12 mouse cellular contexts compared by ENCODE assay signal in the genomic region with DNA sequence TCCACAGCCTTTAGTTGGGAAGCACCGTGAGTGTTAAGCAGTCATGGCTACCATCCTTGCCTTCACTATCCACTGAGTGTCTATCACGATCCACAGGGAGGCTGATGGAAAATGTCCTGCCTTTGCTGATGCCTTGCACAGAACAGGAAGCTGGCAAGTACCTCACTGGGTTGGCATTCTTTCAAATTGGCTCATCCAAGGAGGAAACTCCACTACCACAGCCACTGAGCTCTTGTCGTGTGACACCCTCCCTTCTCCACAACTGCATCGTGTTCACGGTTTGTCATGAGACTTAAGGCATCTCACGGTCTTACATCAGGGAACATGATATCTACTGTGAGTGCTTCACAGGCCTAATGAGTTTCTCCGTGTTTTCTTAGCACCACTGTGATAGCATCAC. TPM values are rescaled to one million over a fixed set of nuclear protein-coding genes. Genes with fewer than 3 reads are reported as not detected.
DNase-seq lines count a peak whose midpoint lies in the region; ATAC-seq and TF ChIP-seq lines count a peak whose summit lies in the region.
"Had no signal": no experiment of that assay in that cellular context is flagged by ENCODE, and none has a peak within 500 bp of the region (broad histone marks: within the 10 kb centered on the region; RNA-seq: fewer than 3 reads in every experiment).

No protein-coding gene starts in this region.

- no peak for TF ChIP-seq EP300 in liver, postnatal 0 days (IDR thresholded peaks at IDR 0.05; ENCODE audit: low read depth)

- no peak overlapping the region for H3K4me2 ChIP-seq in liver, postnatal 0 days (ENCODE audit: low read depth, low read length)
- H3K4me2 ChIP-seq: hindbrain, embryonic 12.5 days had no signal

- no peaks in the 10 kb centered on the region for H3K4me1 ChIP-seq in liver, adult 2 months (ENCODE audit: control insufficient read depth, insufficient read depth, low read length)
- peaks cover 2% of the 10 kb centered on the region; the same call in 1 of the 2 replicates for H3K4me1 ChIP-seq in liver, postnatal 0 days (ENCODE audit: insufficient read depth)
- H3K4me1 ChIP-seq: hindbrain, embryonic 12.5 days had no signal

- H3K9ac ChIP-seq in liver, adult 2 months (ENCODE audit: low read depth, low read length), result no peak overlapping the region
- H3K9ac ChIP-seq in liver, postnatal 0 days (replicated peaks), result no peak overlapping the region
- H3K9ac ChIP-seq: hindbrain, embryonic 12.5 days; liver, embryonic 14.5 days had no signal

- no peaks in the 10 kb centered on the region for H3K27me3 ChIP-seq in liver, adult 2 months (ENCODE audit: control insufficient read depth, insufficient read depth, low read length)
- H3K27me3 ChIP-seq in liver, postnatal 0 days (ENCODE audit: insufficient read depth, low read length), result no peaks in the 10 kb centered on the region
- H3K27me3 ChIP-seq: hindbrain, embryonic 12.5 days had no signal

- H3K9me3 ChIP-seq in liver, postnatal 0 days (ENCODE audit: low read length), result no peaks in the 10 kb centered on the region
- H3K9me3 ChIP-seq: hindbrain, embryonic 12.5 days had no signal

- no peak for TF ChIP-seq POLR2A in liver, adult 2 months (IDR thresholded peaks at IDR 0.05; ENCODE audit: extremely low read depth, insufficient read depth, low read length)

- no peak overlapping the region for H3K27ac ChIP-seq in liver, adult 2 months (replicated peaks; ENCODE audit: insufficient read depth, low read depth, low read length)
- H3K27ac ChIP-seq in liver, postnatal 0 days (ENCODE audit: low read depth), result no peak overlapping the region
- H3K27ac ChIP-seq: hindbrain, embryonic 12.5 days; left cerebral cortex, adult 2 months; liver, embryonic 14.5 days had no signal

- no peak overlapping the region for H3K4me3 ChIP-seq in liver, adult 2 months (ENCODE audit: insufficient read depth, low read depth, low read length)
- no peak overlapping the region for H3K4me3 ChIP-seq in liver, postnatal 0 days (ENCODE audit: low read depth, low read length)
- H3K4me3 ChIP-seq: hindbrain, embryonic 12.5 days; left cerebral cortex, adult 2 months had no signal

- H3K79me2 ChIP-seq in liver, adult 2 months (ENCODE audit: control insufficient read depth, insufficient read depth, low read length), result no peaks in the 10 kb centered on the region

- peak; percentile 12 for DNase-seq in gastrocnemius, postnatal 10 days
- no peak for DNase-seq in gastrocnemius, postnatal 4 days (ENCODE audit: low spot score in 2 of 2)
- peak; percentile 20 for DNase-seq in liver, adult 2 months (ENCODE audit: extremely low read depth, low read depth, low spot score)
- DNase-seq in liver, postnatal 0 days, result no peak
- peak; percentile 33 for DNase-seq in heart, postnatal 4 days
- DNase-seq in layer of hippocampus, adult 8-10 months (ENCODE audit: low spot score in 2 of 2), result no peak
- DNase-seq in layer of hippocampus, postnatal 14 days (ENCODE audit: low spot score in 2 of 2), result no peak
- DNase-seq: cerebellum, postnatal 36 days had no signal

- WGBS in liver, adult 2 months, result 81% methylated on average over 7 of the region's 7 CpGs
- 62% methylated on average over 7 of the region's 7 CpGs for WGBS in liver, postnatal 0 days (ENCODE audit: insufficient replicate concordance)

- no peak for TF ChIP-seq CTCF in liver, adult 2 months (IDR thresholded peaks at IDR 0.05; ENCODE audit: low read depth, low read length)
- TF ChIP-seq CTCF in liver, postnatal 0 days (IDR thresholded peaks at IDR 0.05; ENCODE audit: low read depth), result no peak

- no peak for ATAC-seq in liver, postnatal 0 days
- peak; percentile 48 for ATAC-seq in monocyte, adult 5-6 weeks (replicated peaks; ENCODE audit: insufficient number of reproducible peaks, low FRiP score, low TSS enrichment, poor library complexity, severe bottlenecking)

- H3K36me3 ChIP-seq in liver, adult 2 months (ENCODE audit: control insufficient read depth, insufficient read depth, low read length), result no peaks in the 10 kb centered on the region
- no peaks in the 10 kb centered on the region for H3K36me3 ChIP-seq in liver, postnatal 0 days (replicated peaks; ENCODE audit: insufficient read depth, low read length)
- H3K36me3 ChIP-seq: hindbrain, embryonic 12.5 days had no signal

RNA-seq across cellular contexts. Expression of a gene that starts 22.9 kb away (rescaled TPM):
- total RNA-seq in gastrocnemius, postnatal 10 days (2021), result under 1 TPM; 0.49 to 0.99 TPM
- 1 to 10 TPM; 1.1 to 1.5 TPM for total RNA-seq in gastrocnemius, postnatal 4 days (2021)
- 0.55 and 0.87 TPM in 2 replicates for total RNA-seq in liver, adult 2 months (2014; rRNA removed)
- polyA plus RNA-seq in liver, adult 2 months (2012; rRNA removed), result 0.21 and 0.31 TPM in 2 replicates
- 3.4 and 5.2 TPM in 2 replicates for polyA plus RNA-seq in liver, postnatal 0 days (2015; fragmentation: Nextera tagmentation; extraction: Ambion mirVana)
- total RNA-seq in heart, postnatal 4 days (2021), result under 1 TPM; 0.29 to 0.36 TPM
- total RNA-seq in monocyte, adult 5-6 weeks (2017), result 75.4 to 129 TPM (median 81.3 TPM) in 3 replicates
- under 1 TPM in 1 of 4 experiments, not detected in 3; 0.07 TPM for total RNA-seq in layer of hippocampus, adult 8-10 months (2022)
- under 1 TPM in 1 of 2 experiments, not detected in 1; 0.05 TPM for total RNA-seq in layer of hippocampus, postnatal 14 days (2021)

Comparison
In these comparisons a context has a peak if more than half of its experiments do, and no peak if none do; other contexts are left out.
1. DNase-seq: peak in gastrocnemius, postnatal 10 days (single experiment), liver, adult 2 months (single experiment) and heart, postnatal 4 days (single experiment); none in gastrocnemius, postnatal 4 days (0 of 2), liver, postnatal 0 days (single experiment), layer of hippocampus, adult 8-10 months (0 of 2) and layer of hippocampus, postnatal 14 days (0 of 2).
2. RNA of a gene that starts 22.9 kb away (total RNA-seq): 75.4 to 129 TPM in monocyte, adult 5-6 weeks; 1.1 to 1.5 TPM in gastrocnemius, postnatal 4 days, 0.49 to 0.99 TPM in gastrocnemius, postnatal 10 days, 0.55 to 0.87 TPM in liver, adult 2 months, 0.29 to 0.36 TPM in heart, postnatal 4 days, 0.07 TPM in layer of hippocampus, adult 8-10 months and 0.05 TPM in layer of hippocampus, postnatal 14 days; every median in the first group is over 10 times any median in the second.